25 mouse cellular contexts compared by ENCODE assay signal in the genomic region with DNA sequence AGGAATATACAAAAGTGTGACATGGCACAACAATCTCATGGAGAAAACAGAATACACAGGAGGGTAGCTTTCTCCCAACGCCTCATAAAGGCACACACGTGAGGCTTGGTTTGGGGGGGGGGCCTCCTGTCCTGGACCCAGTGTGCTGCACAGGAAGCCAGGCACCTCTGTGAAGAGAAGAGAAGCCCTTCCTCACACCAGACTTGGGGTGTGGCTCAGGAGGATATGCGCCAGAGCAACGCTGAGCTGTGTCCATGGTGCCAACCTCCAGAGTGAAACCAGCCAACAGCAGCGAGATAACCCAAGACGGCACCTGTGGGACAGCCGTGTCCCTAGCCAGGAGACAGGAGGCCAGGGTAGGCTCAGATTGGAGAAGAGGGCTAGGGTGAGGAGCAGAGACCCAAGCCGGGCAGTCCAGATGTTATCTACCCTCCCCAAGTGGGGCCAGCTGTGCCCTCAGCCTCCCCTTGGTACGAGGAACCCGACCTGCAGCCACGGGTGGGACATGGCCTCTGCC. TPM values are rescaled to one million over a fixed set of nuclear protein-coding genes. Genes with fewer than 3 reads are reported as not detected.
DNase-seq lines count a peak whose midpoint lies in the region; ATAC-seq and TF ChIP-seq lines count a peak whose summit lies in the region.
"Had no signal": no experiment of that assay in that cellular context is flagged by ENCODE, and none has a peak within 500 bp of the region (broad histone marks: within the 10 kb centered on the region; RNA-seq: fewer than 3 reads in every experiment).

No protein-coding gene starts in this region.

- H3K36me3 ChIP-seq in liver, embryonic 15.5 days (replicated peaks): 0 out of 2 replicates have a peak, but pooled peaks cover 14% of the 10 kb centered on the region
- no peaks in the 10 kb centered on the region for H3K36me3 ChIP-seq in liver, embryonic 12.5 days
- H3K36me3 ChIP-seq: forebrain, embryonic 12.5 days; heart, embryonic 12.5 days; limb, embryonic 13.5 days; midbrain, embryonic 13.5 days had no signal

- H3K4me1 ChIP-seq in liver, embryonic 15.5 days (replicated peaks): peaks cover 49% of the 10 kb centered on the region
- peaks cover 33% of the 10 kb centered on the region for H3K4me1 ChIP-seq in liver, embryonic 12.5 days
- H3K4me1 ChIP-seq in bone marrow, adult 2 months (ENCODE audit: control insufficient read depth, insufficient read depth, low read length): peaks cover 7% of the 10 kb centered on the region

- H3K4me3 ChIP-seq in liver, embryonic 15.5 days (replicated peaks): no peak overlapping the region
- no peak overlapping the region for H3K4me3 ChIP-seq in liver, embryonic 12.5 days
- no peak overlapping the region for H3K4me3 ChIP-seq in bone marrow, adult 2 months (replicated peaks; ENCODE audit: control insufficient read depth, low read depth, low read length)
- H3K4me3 ChIP-seq: embryonic facial prominence, embryonic 13.5 days; forebrain, embryonic 12.5 days; heart, adult 2 months; heart, embryonic 12.5 days; limb, embryonic 13.5 days; midbrain, embryonic 13.5 days had no signal

- ATAC-seq in liver, embryonic 15.5 days (ENCODE audit: insufficient read depth): no peak
- ATAC-seq in liver, embryonic 12.5 days: no peak
- 0 out of 2 replicates have a peak, but pooled peaks have one; percentile 32 for ATAC-seq in megakaryocyte-erythroid progenitor cell, adult 5-6 weeks (replicated peaks; ENCODE audit: low FRiP score, low TSS enrichment, poor library complexity, severe bottlenecking)
- ATAC-seq: intestine, postnatal 0 days; Patski had no signal

- H3K27ac ChIP-seq in liver, embryonic 15.5 days (replicated peaks): 0 out of 2 replicates have a peak overlapping the region, but pooled peaks have one; percentile 2
- H3K27ac ChIP-seq in liver, embryonic 12.5 days: no peak overlapping the region
- peak overlapping the region; percentile 81 for H3K27ac ChIP-seq in bone marrow, adult 2 months (ENCODE audit: control insufficient read depth, insufficient read depth, low read depth, low read length, poor library complexity)
- H3K27ac ChIP-seq: forebrain, embryonic 12.5 days; heart, adult 2 months; hindbrain, embryonic 14.5 days; limb, embryonic 13.5 days; midbrain, embryonic 13.5 days had no signal

- peak; percentile 17 for DNase-seq in CD4-positive helper T cell, adult 2 months (ENCODE audit: low read depth, low spot score)
- DNase-seq in spleen, adult 12 weeks (ENCODE audit: low spot score): no peak
- DNase-seq: adrenal gland, postnatal 10 days; B cell, adult 2 months; cerebellum, adult 11 months; cerebellum, adult 9-11 months; gastrocnemius, postnatal 25 days; heart, adult 2 months; kidney, adult 9 months; kidney, postnatal 10 days; layer of hippocampus, adult 9-11 months; lung, postnatal 36 days had no signal

- H3K9ac ChIP-seq in liver, embryonic 15.5 days: no peak overlapping the region
- no peak overlapping the region for H3K9ac ChIP-seq in liver, embryonic 12.5 days
- H3K9ac ChIP-seq: embryonic facial prominence, embryonic 13.5 days; forebrain, embryonic 12.5 days; heart, embryonic 12.5 days; hindbrain, embryonic 14.5 days; limb, embryonic 13.5 days; midbrain, embryonic 13.5 days had no signal

- no peaks in the 10 kb centered on the region for H3K9me3 ChIP-seq in liver, embryonic 15.5 days (replicated peaks)
- H3K9me3 ChIP-seq in liver, embryonic 12.5 days (replicated peaks): no peaks in the 10 kb centered on the region
- H3K9me3 ChIP-seq: embryonic facial prominence, embryonic 13.5 days; forebrain, embryonic 12.5 days; heart, embryonic 12.5 days; limb, embryonic 13.5 days; megakaryocyte, embryonic 14.5 days; midbrain, embryonic 13.5 days had no signal

- no peak overlapping the region for H3K4me2 ChIP-seq in liver, embryonic 15.5 days
- no peak overlapping the region for H3K4me2 ChIP-seq in liver, embryonic 12.5 days
- H3K4me2 ChIP-seq: embryonic facial prominence, embryonic 13.5 days; forebrain, embryonic 12.5 days; heart, embryonic 12.5 days; hindbrain, embryonic 14.5 days; midbrain, embryonic 13.5 days had no signal

- H3K27me3 ChIP-seq in liver, embryonic 15.5 days: no peaks in the 10 kb centered on the region
- no peaks in the 10 kb centered on the region for H3K27me3 ChIP-seq in liver, embryonic 12.5 days (replicated peaks)
- H3K27me3 ChIP-seq: embryonic facial prominence, embryonic 13.5 days; forebrain, embryonic 12.5 days; limb, embryonic 13.5 days; midbrain, embryonic 13.5 days; Patski had no signal

- TF ChIP-seq POLR2A in bone marrow, adult 2 months (IDR thresholded peaks at IDR 0.05; ENCODE audit: borderline replicate concordance, control insufficient read depth, low read depth, low read length): no peak

- WGBS in liver, embryonic 15.5 days (ENCODE audit: insufficient replicate concordance): 45% methylated on average over 11 of the region's 11 CpGs
- WGBS in liver, embryonic 12.5 days (ENCODE audit: insufficient replicate concordance): 66% methylated on average over 11 of the region's 11 CpGs
- 37% methylated on average over 11 of the region's 11 CpGs for WGBS in bone marrow, adult 2 months

- TF ChIP-seq CTCF in bone marrow, adult 2 months (IDR thresholded peaks at IDR 0.05; ENCODE audit: control insufficient read depth, insufficient read depth, low read length): no peak

RNA-seq across cellular contexts. Expression of gene Uvrag, which starts 12.8 kb away (rescaled TPM):
- polyA plus RNA-seq in liver, embryonic 15.5 days (2015; fragmentation: Nextera tagmentation; extraction: Ambion mirVana): 8.3 and 9.7 TPM in 2 replicates
- 13.5 and 15.1 TPM in 2 replicates for polyA plus RNA-seq in liver, embryonic 12.5 days (2016; fragmentation: Nextera tagmentation; extraction: Ambion mirVana)
- polyA plus RNA-seq in bone marrow, adult 2 months (2011; ENCODE audit: insufficient read depth, insufficient read length, low replicate concordance, missing spikeins): 10.5 and 38.2 TPM in 2 replicates
- 15.0 and 18.2 TPM in 2 replicates for total RNA-seq in megakaryocyte-erythroid progenitor cell, adult 5-6 weeks (2014; fragmentation: Nextera tagmentation)
- total RNA-seq in megakaryocyte-erythroid progenitor cell, adult 5-6 weeks (2017): 14.4 and 16.2 TPM in 2 replicates

RNA-seq across cellular contexts. Expression of gene Dgat2, which starts 28.8 kb away (rescaled TPM):
- polyA plus RNA-seq in liver, embryonic 15.5 days (2015; fragmentation: Nextera tagmentation; extraction: Ambion mirVana): 137 and 174 TPM in 2 replicates
- polyA plus RNA-seq in liver, embryonic 12.5 days (2016; fragmentation: Nextera tagmentation; extraction: Ambion mirVana): 57.5 and 59.3 TPM in 2 replicates
- polyA plus RNA-seq in bone marrow, adult 2 months (2011; ENCODE audit: insufficient read depth, insufficient read length, low replicate concordance, missing spikeins): 3.8 and 10.9 TPM in 2 replicates
- total RNA-seq in megakaryocyte-erythroid progenitor cell, adult 5-6 weeks (2014; fragmentation: Nextera tagmentation): not detected in 2 replicates
- 0.57 TPM in 1 of 2 replicates, not detected in the other for total RNA-seq in megakaryocyte-erythroid progenitor cell, adult 5-6 weeks (2017)
